Mouse (Mus musculus) lung, postnatal 4 days (tissue): ENCODE data around the gene Mrpl43.

Experiments
- DNase-seq, 2 experiments: peaks; one replicate each; pipeline ENCODE4 v3.0.0; 2021

The Mrpl43 gene

GRCm38 (mm10) chr19:44965978-44966377 lies 40.3 kb downstream of the Mrpl43 start:
- DNase-seq = no peak

- no peak for DNase-seq
These were observed 46.6 kb downstream of the Mrpl43 start for GRCm38 (mm10) chr19:44959633-44960032.
